Mouse (Mus musculus): ENCODE data around the gene Elk3.

The Elk3 gene

GRCm38 (mm10) chr10:93246185-93246920 lies 64.6 kb downstream of the Elk3 start:
- CTCF ChIA-PET, result no interaction called here

GRCm38 (mm10) chr10:93244209-93244705 lies 66.7 kb downstream of the Elk3 start:
- CTCF ChIA-PET, result no interaction called here

- CTCF ChIA-PET, result no interaction called here
Observed at GRCm38 (mm10) chr10:93242861-93243260, 68.1 kb downstream of the Elk3 start.

DNA sequence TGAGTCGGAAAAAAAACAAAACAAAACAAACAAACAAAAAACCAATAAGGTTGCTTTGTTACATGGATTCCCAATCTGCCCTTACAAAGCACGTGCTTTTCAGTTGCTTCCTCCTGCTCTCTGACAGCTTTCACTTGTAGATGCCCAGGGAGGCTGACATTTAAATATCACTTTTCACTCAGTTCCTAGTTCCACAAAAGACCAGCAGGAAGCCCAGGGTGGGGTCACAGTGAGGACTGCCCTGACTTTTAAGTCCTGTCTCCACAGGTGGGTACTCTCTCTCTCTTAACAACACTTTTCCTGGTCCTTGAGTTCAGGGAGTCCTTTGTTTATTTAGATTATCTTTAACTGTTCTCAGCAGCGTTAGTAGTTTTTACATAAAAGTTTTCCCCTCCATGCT lies 68.7 kb downstream of the Elk3 start:
- CTCF ChIA-PET, result interaction anchor here (1.2 kb wide), 1 partner anchor 17 kb away, joined by 3 read pairs; no protein-coding TSS in a partner anchor

- CTCF ChIA-PET, result interaction anchor here (0.6 kb wide), 1 partner anchor 24 kb away, joined by 3 read pairs; no protein-coding TSS in a partner anchor
Observed at GRCm38 (mm10) chr10:93239201-93239806, 71.6 kb downstream of the Elk3 start.

- CTCF ChIA-PET, result no interaction called here
Observed at GRCm38 (mm10) chr10:93234692-93235091, 76.2 kb downstream of the Elk3 start.

DNA sequence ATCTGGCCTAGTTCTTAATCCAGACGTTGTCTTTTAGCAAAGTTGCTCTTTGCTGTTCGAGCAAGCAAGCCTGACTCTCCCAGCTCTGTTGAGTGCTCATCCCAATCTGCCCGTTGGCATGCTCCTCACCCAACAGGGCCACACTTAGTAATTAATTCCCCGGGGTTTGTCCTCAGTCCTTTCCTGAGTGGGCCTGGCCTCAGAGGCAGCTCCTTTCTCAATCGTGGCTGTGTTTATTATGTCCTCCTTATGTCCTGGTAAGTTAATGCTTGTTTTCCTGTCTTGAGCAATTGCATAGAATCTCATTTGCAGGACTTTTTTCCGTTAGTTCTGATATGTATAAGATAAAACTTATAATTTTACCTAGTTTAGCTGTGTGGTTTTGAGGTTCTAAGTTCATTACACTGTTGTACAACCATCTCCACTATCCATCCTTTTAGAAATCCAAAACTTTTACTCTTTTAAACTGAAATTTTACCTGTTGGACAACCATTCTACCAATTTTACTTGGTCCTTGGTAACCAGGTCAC lies 77.2 kb downstream of the Elk3 start:
- CTCF ChIA-PET, result no interaction called here

DNA sequence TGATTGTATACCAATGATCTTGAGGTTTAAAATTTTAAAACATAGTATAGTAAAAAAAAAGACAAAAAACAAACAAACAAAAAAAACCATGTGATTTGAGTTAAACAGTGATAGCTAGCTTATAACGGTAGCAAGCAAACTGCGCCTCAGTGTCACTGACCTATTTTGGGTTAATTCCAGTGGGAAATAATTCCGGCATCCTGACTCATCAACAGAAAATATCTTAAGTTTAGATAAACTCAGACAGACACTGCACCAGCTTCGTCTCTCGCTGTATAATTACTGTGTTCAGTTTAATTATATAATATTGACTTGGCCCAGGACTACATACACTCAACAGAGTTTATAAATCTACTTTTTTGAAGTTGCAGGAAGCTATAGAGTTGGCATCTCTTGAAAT lies 79.0 kb downstream of the Elk3 start:
- CTCF ChIA-PET, result no interaction called here

DNA sequence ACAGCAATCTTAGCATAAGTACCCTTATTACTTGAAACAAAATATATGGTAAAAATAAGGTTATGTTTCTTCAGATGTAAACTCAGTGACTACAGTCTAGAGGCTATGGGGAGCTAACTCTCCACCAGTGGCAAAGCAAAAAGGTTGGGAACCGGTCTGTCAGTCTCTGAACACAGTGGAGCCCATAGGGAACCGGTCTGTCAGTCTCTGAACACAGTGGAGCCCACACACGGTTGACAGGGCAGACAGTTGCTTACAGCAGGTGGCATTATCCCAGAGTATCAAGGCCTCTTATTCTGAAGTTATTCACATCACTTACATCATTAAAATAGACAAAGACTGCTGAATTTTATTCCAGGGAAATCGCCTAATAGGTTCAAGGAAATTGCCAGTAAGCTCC lies 79.4 kb downstream of the Elk3 start:
- CTCF ChIA-PET, result no interaction called here

DNA sequence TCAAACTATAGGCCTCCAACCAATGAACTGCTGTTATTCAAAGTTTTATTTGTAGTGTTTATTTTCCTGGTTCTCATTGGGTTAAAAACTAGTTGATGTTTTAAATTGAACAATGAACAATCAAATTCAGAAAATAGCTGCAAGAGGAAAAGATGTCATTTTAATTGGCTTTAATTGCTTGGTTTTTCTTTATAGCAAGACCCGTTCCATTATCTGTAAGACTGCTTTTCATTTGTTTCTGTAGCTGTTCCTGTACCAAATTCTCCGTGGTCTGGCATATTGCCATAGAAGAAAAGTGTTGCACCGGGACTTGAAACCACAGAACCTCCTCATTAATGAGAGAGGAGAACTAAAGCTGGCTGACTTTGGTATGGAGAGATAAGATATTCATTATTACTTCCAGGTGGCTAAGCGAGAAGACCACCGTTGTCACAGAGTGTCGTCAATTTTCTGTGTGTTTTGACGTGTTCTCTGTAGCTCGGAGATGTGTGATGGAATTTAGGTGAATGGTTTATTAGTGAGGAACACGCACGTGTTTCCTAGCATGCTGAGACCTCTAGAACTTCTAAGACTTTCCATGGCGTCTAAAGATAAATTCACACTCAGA lies 82.4 kb downstream of the Elk3 start:
- CTCF ChIA-PET, result interaction anchor here (0.6 kb wide), 1 partner anchor 46 kb away, joined by 3 read pairs; no protein-coding TSS in a partner anchor

- CTCF ChIA-PET, result interaction anchor here (0.6 kb wide), 1 partner anchor 46 kb away, joined by 3 read pairs; no protein-coding TSS in a partner anchor
Observed at GRCm38 (mm10) chr10:93227921-93228320, 83.0 kb downstream of the Elk3 start.

DNA sequence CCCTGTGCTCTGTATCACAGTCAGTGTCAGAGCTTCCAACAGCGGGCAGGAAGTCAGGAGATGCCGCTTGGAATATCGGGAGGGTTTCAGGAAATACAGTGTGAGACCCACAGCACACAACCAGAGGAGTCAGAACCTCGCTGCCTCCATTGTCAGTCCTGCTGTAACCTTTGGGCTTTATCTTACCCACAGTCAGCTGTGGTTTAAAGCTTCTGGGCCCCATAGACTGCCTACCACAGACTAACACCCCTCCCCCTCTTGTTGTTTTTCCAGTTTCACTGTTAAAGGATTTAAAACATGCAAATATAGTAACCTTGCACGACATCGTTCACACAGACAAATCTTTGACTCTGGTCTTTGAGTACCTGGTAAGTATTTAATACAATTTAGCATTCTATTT lies 85.2 kb downstream of the Elk3 start:
- CTCF ChIA-PET, result interaction anchor here (0.6 to 1.0 kb wide), 3 partner anchors 16 to 83 kb away, joined by 3 to 5 read pairs (median 5); no protein-coding TSS in a partner anchor

DNA sequence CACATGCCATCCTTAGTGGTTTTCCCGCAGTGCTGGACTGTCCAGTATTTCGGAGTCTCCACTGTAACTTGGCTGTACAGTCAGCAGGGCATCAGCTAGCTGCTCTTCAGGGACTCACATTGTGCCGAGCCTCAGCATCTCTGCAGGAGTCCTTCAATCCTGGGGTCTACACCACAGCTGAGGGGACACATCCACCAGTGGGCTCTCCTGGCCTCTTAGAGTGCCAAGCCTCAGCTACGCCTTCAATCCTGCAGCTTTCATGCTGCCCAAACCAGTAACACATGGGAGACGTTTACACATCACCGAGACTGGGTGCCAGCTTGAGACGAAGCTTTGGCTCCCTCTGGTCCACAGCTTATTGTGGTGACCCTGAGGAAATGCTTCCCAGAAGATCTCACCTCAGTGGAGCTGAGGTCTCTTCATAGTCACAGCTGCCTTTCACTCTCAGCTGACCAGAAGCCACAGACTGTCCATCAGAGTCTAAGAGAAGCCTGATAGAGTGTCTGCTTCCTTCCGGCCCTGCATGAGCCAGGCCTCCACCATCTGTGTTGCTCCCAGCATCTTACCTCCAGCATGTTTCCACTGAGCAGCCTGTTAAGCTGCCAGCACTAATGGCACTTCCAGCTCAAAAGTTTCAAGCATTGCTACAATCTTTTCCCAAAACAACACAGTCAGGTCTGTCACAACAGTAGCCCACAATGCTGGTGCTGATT lies 95.7 kb downstream of the Elk3 start:
- CTCF ChIA-PET, result interaction anchor here (0.5 to 0.6 kb wide), 2 partner anchors 24 to 172 kb away, joined by 3 read pairs; no protein-coding TSS in a partner anchor

GRCm38 (mm10) chr10:93214251-93214650 lies 96.7 kb downstream of the Elk3 start:
- CTCF ChIA-PET, result no interaction called here

- CTCF ChIA-PET, result no interaction called here
Observed at GRCm38 (mm10) chr10:93213339-93213738, 97.6 kb downstream of the Elk3 start.

DNA sequence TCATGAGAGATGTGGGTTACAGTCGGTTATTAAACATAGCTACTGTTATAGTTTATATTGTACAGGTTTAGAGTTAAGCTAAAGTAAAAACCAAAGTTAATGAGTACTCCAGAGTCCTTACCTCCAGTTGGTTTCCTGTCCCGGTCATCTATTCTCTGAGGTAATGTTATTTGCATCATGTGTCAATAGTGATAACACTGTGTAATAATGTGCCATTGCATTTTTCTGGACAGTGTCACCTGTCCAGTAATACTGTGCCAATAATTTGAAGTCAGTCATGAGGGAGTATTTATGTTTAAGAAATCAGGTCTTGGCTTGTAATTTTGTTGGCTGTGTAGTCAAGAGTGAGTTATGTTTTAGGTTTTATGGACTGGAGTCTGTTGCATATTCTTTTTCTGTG lies 98.2 kb downstream of the Elk3 start:
- CTCF ChIA-PET, result no interaction called here

GRCm38 (mm10) chr10:93207176-93207575 lies 103.8 kb downstream of the Elk3 start:
- CTCF ChIA-PET, result interaction anchor here (0.6 kb wide), 1 partner anchor 25 kb away, joined by 4 read pairs; no protein-coding TSS in a partner anchor

GRCm38 (mm10) chr10:93205287-93205956 lies 105.5 kb downstream of the Elk3 start:
- CTCF ChIA-PET, result interaction anchor here (0.6 kb wide), 1 partner anchor 82 kb away, joined by 3 read pairs; no protein-coding TSS in a partner anchor

GRCm38 (mm10) chr10:93201846-93202458 lies 109.0 kb downstream of the Elk3 start:
- CTCF ChIA-PET, result no interaction called here

DNA sequence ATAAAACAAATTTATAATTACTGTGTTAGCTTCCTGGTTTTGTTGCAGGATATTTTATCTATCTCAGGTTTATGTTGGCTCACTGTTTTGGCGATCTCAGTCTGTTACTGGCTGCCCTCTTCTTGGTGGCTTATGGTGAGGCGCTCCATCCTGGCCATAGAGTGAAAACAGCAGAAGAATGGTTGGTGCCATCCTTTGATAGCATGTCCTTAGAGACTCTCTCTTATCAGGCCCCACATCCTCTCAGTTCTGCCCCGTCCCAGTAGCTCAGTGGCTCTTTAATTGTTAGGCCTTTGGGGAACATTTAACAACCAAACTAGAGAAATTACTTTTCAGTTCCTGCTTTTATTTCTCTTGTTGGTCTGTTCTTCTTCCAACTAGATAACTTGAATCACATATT lies 112.0 kb downstream of the Elk3 start:
- CTCF ChIA-PET, result no interaction called here
